Mouse (Mus musculus) erythroblast, embryonic 14.5 days (primary cell): ENCODE data around the gene Grk3.

Source experiments
- GATA1 ChIP-seq: IDR thresholded peaks from 2 replicates; pipeline ENCODE4 v1.6.1; 2012; ENCODE audit warnings: low read length, inconsistent platforms, mixed read lengths
- TAL1 ChIP-seq: IDR thresholded peaks from 3 replicates; pipeline ENCODE4 v1.6.1; 2012; ENCODE audit warnings: low read length, inconsistent platforms, mixed read lengths

- TF ChIP-seq GATA1: no peak
- no peak for TF ChIP-seq TAL1
These were observed 2.6 kb upstream of the Grk3 start for GRCm38 (mm10) chr5:113018190-113018589.
